Mouse (Mus musculus) forebrain, embryonic 13.5 days (tissue): ENCODE data around the gene Pik3r1. TPM values are rescaled to one million over a fixed set of nuclear protein-coding genes. Genes with fewer than 3 reads are reported as not detected.

Experiments
- ATAC-seq: fragments of 200-750 bp; cut with Nextera tagmentation; 2 replicates; pipeline ENCODE4 v1.8.0; 2017
- H3K27ac ChIP-seq: fragments of 300-500 bp; sonication (generic); 2 replicates; pipeline ENCODE4 v1.5.1; 2015; ENCODE audit warnings: inconsistent platforms, mild to moderate bottlenecking, moderate library complexity
- H3K27me3 ChIP-seq: fragments of 300-500 bp; sonication (generic); 2 replicates; pipeline ENCODE4 v1.6.1; 2015; ENCODE audit warnings: mild to moderate bottlenecking, inconsistent platforms
- H3K36me3 ChIP-seq: fragments of 300-500 bp; sonication (generic); 2 replicates; pipeline ENCODE4 v1.6.1; 2015; ENCODE audit warnings: mild to moderate bottlenecking, inconsistent platforms; ENCODE audit not compliant: poor library complexity, severe bottlenecking
- H3K4me1 ChIP-seq: fragments of 300-500 bp; sonication (generic); 2 replicates; pipeline ENCODE4 v1.6.1; 2015; ENCODE audit warnings: inconsistent platforms
- H3K4me2 ChIP-seq: fragments of 300-500 bp; sonication (generic); 2 replicates; pipeline ENCODE4 v1.6.1; 2015; ENCODE audit warnings: inconsistent platforms, mild to moderate bottlenecking, moderate library complexity
- H3K4me3 ChIP-seq: fragments of 300-500 bp; sonication (generic); 2 replicates; pipeline ENCODE4 v1.5.1; 2015; ENCODE audit warnings: mild to moderate bottlenecking, inconsistent platforms
- H3K9ac ChIP-seq: fragments of 300-500 bp; sonication (generic); 2 replicates; pipeline ENCODE4 v1.6.1; 2015; ENCODE audit warnings: mild to moderate bottlenecking, inconsistent platforms
- H3K9me3 ChIP-seq: fragments of 300-500 bp; sonication (generic); replicated peaks from 2 replicates; pipeline ENCODE4 v1.6.1; 2016; ENCODE audit warnings: inconsistent platforms
- WGBS: fragments of 180-500 bp; shearing (Covaris S2); methylation state at CpG from one replicate; pipeline ENCODE4 v1.1.7; 2015; 5-methylcytosine and 5-hydroxymethylcytosine counted together
- polyA plus RNA-seq: library from polyadenylated mRNA; unstranded; fragments of >200 nt; fragmentation: Nextera tagmentation; extraction: Ambion mirVana; gene quantifications from 2 replicates; pipeline ENCODE4 v1.2.1, GENCODE M21; 2015

Gene Pik3r1
- 20.9 and 23.9 TPM in 2 replicates for polyA plus RNA-seq

DNA sequence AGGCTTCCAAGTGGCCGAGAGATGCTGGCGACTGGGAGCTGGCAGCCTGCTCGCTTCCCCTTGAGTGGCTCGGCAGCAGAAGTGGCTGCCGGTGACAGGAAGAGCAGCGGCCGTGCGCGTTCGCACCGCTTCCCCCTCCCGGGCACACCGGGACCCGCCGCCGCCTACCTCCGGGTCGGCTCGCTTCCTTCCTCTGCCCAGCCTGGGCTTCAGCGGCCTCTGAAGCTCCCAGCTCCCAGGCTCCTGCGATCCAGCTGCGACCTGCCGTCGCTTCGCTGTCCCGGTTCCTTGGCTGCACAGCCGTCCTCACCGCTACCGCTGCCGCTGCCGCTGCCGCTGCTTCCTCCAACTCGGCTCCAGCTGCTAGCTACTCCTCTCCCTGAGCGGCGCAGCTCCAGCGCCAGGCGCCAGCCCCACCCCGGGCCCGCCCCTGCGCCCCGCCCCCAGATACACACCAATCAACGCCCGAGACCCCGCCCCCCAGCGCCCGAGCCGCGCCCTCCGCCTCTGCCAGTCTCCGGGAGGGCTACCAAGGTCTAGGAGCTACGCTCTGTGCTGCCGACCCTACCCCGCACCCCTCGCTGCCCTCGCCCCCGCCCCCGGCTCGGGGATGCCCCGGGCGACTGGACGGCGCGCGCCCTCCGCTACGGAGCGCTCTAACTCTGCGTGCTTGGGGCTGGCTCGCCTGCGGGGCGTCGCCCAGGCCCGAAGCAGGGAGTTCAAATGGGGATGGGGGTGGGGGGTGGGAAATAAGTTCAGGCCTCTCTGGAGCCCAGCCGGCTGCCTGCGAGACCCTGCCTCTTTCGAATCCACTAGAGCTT lies at the start of gene Pik3r1:
TSS of gene Pik3r1 (minus strand) at position 409 of the 821 bp plus-strand sequence.
- H3K27ac ChIP-seq: peak within 1 kb of the TSS; percentile 96
- no peaks in the 10 kb centered on the region for H3K9me3 ChIP-seq
- 0% methylated on average over 63 of the region's 76 CpGs for WGBS
- H3K4me3 ChIP-seq: peak within 1 kb of the TSS; percentile 89
- H3K4me1 ChIP-seq: peaks cover 26% of the 10 kb centered on the region
- peak; percentile 98 for ATAC-seq
- peaks cover 8% of the 10 kb centered on the region; the same call in 1 of the 2 replicates for H3K27me3 ChIP-seq
- H3K9ac ChIP-seq: peak within 1 kb of the TSS; percentile 93
- peak within 1 kb of the TSS; percentile 89 for H3K4me2 ChIP-seq
- H3K36me3 ChIP-seq: no peaks in the 10 kb centered on the region

DNA sequence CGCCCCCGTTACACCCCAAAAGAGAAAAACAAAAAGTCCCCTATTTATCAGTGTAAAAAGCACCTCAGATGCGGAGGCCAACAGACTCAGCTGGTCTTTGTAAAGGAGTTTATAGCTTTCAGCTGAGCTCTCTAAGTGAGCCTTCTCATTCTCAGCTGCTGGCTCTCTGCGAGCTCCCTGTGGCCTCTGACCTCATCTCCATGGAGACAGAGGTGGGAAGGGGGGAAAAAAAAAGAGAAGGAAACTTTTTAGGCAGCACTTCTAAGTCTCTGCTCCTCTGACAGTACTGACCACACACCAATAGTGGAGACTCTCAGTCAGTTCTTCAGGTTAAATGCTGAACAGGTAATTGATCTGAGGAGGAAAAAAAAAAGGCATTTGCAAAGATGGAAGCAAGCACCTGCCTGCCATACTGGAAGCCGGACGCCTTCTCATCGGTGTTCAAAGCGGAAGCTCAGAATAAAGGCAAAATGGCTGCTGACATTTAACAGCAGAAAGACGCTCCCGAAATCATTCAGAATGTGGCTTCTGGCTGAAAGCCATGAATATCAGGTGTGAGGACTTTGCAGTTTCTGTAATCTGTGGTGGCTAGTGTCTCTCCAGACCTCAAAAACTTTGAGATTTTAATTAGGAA lies 45.4 kb upstream of the Pik3r1 start:
- no peak overlapping the region for H3K4me3 ChIP-seq
- ATAC-seq: peak; percentile 68
- H3K9me3 ChIP-seq: no peaks in the 10 kb centered on the region
- H3K9ac ChIP-seq: no peak overlapping the region
- H3K4me1 ChIP-seq: peaks cover 20% of the 10 kb centered on the region
- H3K27ac ChIP-seq: no peak overlapping the region
- peak overlapping the region; percentile 38 for H3K4me2 ChIP-seq
- H3K27me3 ChIP-seq: no peaks in the 10 kb centered on the region
- WGBS: 15% methylated on average over 10 of the region's 10 CpGs
- H3K36me3 ChIP-seq: no peaks in the 10 kb centered on the region

DNA sequence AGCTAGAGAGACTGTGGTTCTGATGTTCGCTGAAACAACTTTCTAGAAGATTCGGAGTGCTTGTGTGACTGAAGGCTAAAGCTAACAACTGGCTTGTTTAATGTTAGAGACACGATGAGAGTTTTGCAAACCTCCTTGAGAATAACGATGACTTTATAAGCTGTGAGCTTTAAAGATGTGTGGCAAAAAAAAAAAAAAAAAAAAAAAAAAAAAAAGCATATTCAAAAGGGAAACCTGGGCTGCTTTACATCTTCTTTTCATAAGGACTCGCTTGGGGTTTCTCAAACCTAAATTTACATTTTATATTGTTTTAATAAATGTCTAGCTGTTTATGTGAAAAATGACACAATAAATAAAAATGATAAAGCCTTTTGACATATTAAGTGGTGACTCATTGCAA lies 44.3 kb upstream of the Pik3r1 start:
- H3K9me3 ChIP-seq: no peaks in the 10 kb centered on the region
- H3K4me3 ChIP-seq: no peak overlapping the region
- no peak overlapping the region for H3K4me2 ChIP-seq
- peaks cover 20% of the 10 kb centered on the region for H3K4me1 ChIP-seq
- H3K27me3 ChIP-seq: no peaks in the 10 kb centered on the region
- H3K9ac ChIP-seq: no peak overlapping the region
- no peaks in the 10 kb centered on the region for H3K36me3 ChIP-seq
- WGBS: 57% methylated on average over 5 of the region's 5 CpGs
- no peak for ATAC-seq
- H3K27ac ChIP-seq: no peak overlapping the region

DNA sequence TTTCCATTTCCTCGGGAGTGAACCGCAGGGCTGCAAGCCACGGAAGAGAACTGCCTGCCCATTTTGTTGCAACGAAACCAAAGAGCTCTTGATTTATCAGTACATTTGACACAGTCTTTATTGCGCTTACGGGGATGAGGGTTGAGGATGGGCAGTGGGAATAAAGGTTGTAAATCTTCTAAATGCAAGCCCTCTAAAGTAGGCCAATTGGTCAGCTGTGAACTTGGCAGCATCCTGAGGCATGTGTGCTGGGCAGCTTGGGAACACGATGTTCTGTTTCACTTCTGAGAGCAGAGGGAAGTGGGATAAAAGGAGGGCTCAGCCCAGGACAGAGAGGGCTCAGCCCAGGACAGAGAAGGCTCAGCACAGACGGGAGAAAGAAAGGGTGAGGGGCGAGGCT lies 43.9 kb upstream of the Pik3r1 start:
- Histone ChIP-seq H3K4me3 (no peak overlapping the region), H3K27me3 (no peaks in the 10 kb centered on the region), H3K9me3 (no peaks in the 10 kb centered on the region), H3K36me3 (no peaks in the 10 kb centered on the region), H3K9ac (no peak overlapping the region), H3K27ac (no peak overlapping the region), H3K4me2 (no peak overlapping the region), H3K4me1 (peaks cover 20% of the 10 kb centered on the region)
- WGBS: 51% methylated on average over 9 of the region's 9 CpGs
- no peak for ATAC-seq

DNA sequence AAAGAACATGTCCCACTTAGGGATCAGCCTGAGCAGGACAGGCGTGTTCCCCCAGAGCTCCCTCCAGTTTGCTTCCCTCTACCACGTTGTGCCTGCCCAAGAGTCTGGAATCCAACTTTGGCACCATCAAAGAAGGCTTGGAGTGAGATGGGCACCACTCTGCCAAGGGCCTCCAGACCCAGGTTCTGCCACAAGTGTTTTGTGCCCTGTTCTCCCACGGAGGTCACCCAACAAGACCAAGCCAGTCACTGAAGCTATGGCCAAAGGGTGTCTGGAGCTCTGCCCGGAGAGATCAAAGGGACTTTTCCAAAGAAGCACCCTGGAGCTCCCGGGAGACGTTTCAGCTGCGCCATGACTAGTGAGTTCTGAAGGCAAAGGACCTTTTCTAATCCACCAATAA lies 42.6 kb upstream of the Pik3r1 start:
- Histone ChIP-seq H3K9ac (no peak overlapping the region), H3K36me3 (no peaks in the 10 kb centered on the region), H3K4me2 (no peak overlapping the region), H3K4me3 (no peak overlapping the region), H3K9me3 (no peaks in the 10 kb centered on the region), H3K27ac (no peak overlapping the region), H3K27me3 (no peaks in the 10 kb centered on the region), H3K4me1 (peaks cover 20% of the 10 kb centered on the region)
- 82% methylated on average over 7 of the region's 7 CpGs for WGBS
- 0 out of 2 replicates have a peak, but pooled peaks have one; percentile 27 for ATAC-seq

DNA sequence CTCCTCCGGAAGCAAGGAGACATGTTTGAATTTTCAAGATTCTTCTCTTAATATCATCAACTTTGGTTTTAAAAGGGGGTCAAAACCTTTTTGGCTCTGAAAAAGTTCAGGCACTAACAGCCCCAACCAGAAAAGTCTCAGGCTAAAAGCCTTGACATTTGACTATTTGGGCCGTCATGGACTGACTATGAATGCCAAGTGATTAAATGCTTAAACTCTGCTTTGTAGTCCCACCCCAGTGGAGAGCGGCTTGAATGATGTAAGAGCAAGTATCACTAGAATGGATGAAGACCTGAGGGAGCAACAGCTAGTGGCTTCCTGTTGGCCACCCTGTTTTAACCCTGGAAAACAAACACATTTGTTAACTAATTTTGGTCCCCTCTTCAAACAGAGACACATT lies 41.8 kb upstream of the Pik3r1 start:
- H3K27ac ChIP-seq: no peak overlapping the region
- no peak overlapping the region for H3K9ac ChIP-seq
- H3K9me3 ChIP-seq: no peaks in the 10 kb centered on the region
- ATAC-seq: no peak
- WGBS: 88% methylated on average over 3 of the region's 3 CpGs
- peaks cover 20% of the 10 kb centered on the region for H3K4me1 ChIP-seq
- H3K4me3 ChIP-seq: no peak overlapping the region
- H3K36me3 ChIP-seq: no peaks in the 10 kb centered on the region
- no peaks in the 10 kb centered on the region for H3K27me3 ChIP-seq
- H3K4me2 ChIP-seq: no peak overlapping the region

DNA sequence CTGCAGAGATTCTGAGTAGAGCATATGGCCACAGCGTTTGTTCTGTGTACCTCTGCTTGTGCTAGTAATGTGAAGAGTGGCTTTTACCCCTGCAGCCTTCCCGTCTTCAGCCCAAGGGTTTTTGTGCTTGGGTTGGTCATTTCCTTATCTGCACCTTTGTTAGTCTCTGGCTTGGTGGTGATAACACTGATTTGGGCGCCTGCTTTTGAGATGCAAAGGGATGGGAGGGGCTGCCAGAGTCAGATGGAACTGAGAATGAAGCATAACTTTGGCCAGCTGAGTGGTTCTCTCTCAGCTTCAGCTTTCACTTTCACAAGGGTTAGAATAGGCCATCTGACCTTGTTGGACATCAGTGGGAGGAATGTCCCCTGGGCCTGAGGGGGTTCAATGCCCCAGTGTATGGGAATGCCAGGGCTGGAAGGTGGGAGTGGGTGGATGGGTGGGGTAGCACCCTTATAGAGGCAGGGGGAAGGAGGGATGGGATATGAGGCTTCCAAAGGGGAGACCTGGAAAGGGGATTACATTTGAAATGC lies 37.6 kb upstream of the Pik3r1 start:
- Histone ChIP-seq H3K9ac (no peak overlapping the region), H3K4me3 (no peak overlapping the region), H3K27me3 (0 out of 2 replicates have a peak, but pooled peaks cover 3% of the 10 kb centered on the region), H3K4me2 (no peak overlapping the region), H3K27ac (no peak overlapping the region), H3K36me3 (no peaks in the 10 kb centered on the region), H3K9me3 (no peaks in the 10 kb centered on the region), H3K4me1 (no peaks in the 10 kb centered on the region; the same call in 1 of the 2 replicates)
- 85% methylated on average over 3 of the region's 3 CpGs for WGBS
- ATAC-seq: no peak

DNA sequence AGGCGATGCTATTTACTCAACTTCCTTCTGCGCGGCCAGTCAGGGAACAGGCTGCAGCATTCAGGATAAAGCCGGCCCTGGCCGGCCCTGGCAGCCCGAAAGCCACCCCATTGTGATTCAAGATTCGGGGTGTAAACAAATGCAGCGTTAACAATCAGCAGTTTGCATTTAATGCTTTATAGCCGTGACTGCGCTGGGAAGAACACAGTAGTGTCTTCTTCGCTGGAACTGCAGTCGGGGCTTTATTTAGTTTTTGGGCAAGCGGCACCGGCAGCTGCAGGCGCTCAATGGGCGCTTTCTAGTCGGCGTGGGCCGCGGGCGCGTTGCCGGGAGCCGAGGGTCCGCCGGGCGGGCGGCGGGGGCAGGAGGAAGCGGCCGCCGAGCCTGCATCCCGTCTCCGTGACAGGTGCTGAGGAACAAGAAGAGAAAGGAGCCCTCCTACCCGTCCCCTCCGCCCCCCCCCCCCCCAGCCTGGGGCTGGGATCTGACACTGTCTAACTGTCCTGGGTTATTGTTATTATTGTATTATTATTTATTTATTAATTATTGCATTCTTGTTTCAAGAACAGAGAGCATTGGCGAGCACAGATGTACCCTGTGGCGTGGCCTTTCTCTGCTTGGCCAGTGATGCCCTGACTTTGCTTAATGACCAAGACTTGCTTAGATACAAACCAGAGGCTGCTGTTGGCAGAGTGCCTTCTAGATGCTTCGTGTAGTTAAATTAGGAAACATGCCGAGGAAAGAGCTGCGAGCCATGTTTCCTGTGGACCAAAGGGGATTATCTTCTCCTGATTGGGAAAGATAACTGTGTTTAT lies 33.6 kb upstream of the Pik3r1 start:
- H3K9ac ChIP-seq: peak overlapping the region; percentile 71
- H3K36me3 ChIP-seq: no peaks in the 10 kb centered on the region
- H3K4me3 ChIP-seq: peak overlapping the region; percentile 45
- H3K4me2 ChIP-seq: peak overlapping the region; percentile 70
- H3K27ac ChIP-seq: peak overlapping the region; percentile 65; the same call in 1 of the 2 replicates
- no peaks in the 10 kb centered on the region for H3K9me3 ChIP-seq
- WGBS: 2% methylated on average over 27 of the region's 41 CpGs
- peak; percentile 87 for ATAC-seq
- 0 out of 2 replicates have a peak, but pooled peaks cover 3% of the 10 kb centered on the region for H3K27me3 ChIP-seq
- H3K4me1 ChIP-seq: no peaks in the 10 kb centered on the region; the same call in 1 of the 2 replicates

DNA sequence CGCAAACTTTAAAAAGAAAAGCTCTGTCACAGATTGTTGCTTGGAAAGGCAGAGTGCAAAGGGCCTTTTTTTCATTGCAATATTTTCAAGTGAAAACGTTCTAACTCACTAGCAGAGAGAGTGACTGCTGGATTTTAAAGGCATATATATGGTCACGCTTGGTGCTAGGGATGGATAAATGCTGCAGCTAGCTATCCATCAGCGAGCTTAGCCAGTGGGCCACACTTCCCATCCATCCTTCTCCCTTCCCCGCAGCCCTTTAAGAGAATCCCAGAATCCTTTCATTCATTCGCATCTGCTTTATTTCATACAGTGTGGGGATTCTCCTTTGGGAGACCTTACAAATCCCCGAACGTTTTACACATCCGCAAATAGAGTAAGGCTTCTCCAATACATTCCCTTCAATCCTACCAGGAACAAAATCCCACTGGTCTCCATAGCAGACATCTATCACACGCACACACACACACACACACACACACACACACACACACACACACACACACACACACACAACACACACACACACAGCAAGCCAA lies 32.9 kb upstream of the Pik3r1 start:
- peak overlapping the region; percentile 45 for H3K4me3 ChIP-seq
- H3K36me3 ChIP-seq: no peaks in the 10 kb centered on the region
- H3K9ac ChIP-seq: peak overlapping the region; percentile 71
- 26% methylated on average over 10 of the region's 10 CpGs for WGBS
- 0 out of 2 replicates have a peak, but pooled peaks cover 3% of the 10 kb centered on the region for H3K27me3 ChIP-seq
- no peaks in the 10 kb centered on the region for H3K9me3 ChIP-seq
- ATAC-seq: no peak; the same call in 1 of the 2 replicates
- H3K27ac ChIP-seq: 0 out of 2 replicates have a peak overlapping the region, but pooled peaks have one; percentile 65
- no peaks in the 10 kb centered on the region; the same call in 1 of the 2 replicates for H3K4me1 ChIP-seq
- peak overlapping the region; percentile 70 for H3K4me2 ChIP-seq

DNA sequence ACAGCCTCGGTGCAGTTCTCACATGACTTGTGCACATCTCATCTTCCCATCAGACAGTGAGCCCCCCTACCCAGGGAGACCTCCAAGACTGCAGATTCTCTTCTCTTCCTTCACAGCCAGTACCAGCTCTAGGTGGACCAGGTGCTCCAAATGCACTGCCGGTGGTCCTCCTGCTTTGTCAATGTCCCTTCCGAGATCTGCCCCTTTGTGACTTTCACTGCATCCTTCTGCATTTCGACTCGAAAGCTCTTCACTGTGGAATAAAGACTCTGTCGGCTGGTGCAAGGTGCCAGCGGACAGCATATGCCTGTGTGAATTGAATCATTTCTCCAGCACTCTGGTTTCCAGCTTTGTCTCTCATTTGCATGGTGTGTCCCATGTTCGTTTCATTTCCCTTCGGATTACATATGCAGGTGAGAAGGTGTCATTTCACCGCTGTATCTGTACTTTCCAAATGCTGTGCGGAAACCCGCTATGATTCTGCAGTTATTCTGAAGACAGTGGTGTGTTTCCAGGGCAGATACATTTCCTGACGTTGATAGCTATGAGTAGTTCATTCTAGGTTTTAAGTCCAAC lies 32.1 kb upstream of the Pik3r1 start:
- no peak for ATAC-seq
- Histone ChIP-seq H3K9ac (no peak overlapping the region), H3K27ac (no peak overlapping the region), H3K36me3 (no peaks in the 10 kb centered on the region), H3K9me3 (no peaks in the 10 kb centered on the region), H3K4me2 (no peak overlapping the region), H3K27me3 (0 out of 2 replicates have a peak, but pooled peaks cover 3% of the 10 kb centered on the region), H3K4me1 (no peaks in the 10 kb centered on the region; the same call in 1 of the 2 replicates), H3K4me3 (no peak overlapping the region)
- 80% methylated on average over 13 of the region's 13 CpGs for WGBS

DNA sequence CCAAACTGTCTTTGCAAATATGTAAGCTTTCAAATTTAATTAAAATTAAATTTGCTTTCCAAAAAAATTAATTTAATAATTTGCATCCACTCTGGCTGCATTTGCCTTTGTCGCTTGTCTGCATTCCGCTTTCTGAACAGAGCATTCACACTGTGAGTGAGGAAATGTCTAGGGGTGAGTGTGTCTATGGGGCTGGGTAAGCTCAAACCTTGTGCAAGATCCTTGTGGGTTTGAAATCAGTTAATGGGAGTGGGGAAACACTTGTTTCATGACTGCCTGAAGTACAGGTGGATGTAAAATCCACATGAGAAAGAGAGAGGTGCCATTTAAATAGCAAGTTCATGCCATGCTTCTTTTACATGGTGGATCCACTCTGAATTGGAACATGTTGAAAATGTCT lies 31.3 kb upstream of the Pik3r1 start:
- 94% methylated on average over 2 of the region's 2 CpGs for WGBS
- no peaks in the 10 kb centered on the region for H3K36me3 ChIP-seq
- no peak overlapping the region for H3K4me3 ChIP-seq
- no peaks in the 10 kb centered on the region for H3K9me3 ChIP-seq
- H3K27me3 ChIP-seq: 0 out of 2 replicates have a peak, but pooled peaks cover 3% of the 10 kb centered on the region
- H3K4me2 ChIP-seq: no peak overlapping the region
- no peaks in the 10 kb centered on the region; the same call in 1 of the 2 replicates for H3K4me1 ChIP-seq
- ATAC-seq: no peak
- no peak overlapping the region for H3K9ac ChIP-seq
- no peak overlapping the region for H3K27ac ChIP-seq
